Mouse (Mus musculus): ENCODE measurements at regions not wholly inside any gene's neighbourhood (a gene's known extent, or its start where the extent isn't known, plus 50 kb on each side); places are given as distances from the start of the nearest gene placed in this dataset.
A peak's percentile ranks its signal among the peaks of the same experiment; 100 is the strongest.
"Not testable (repeated sequence)": the region's sequence is repeated elsewhere in the genome, so short reads cannot be mapped to it uniquely, and the experiment has no call there.

DNA sequence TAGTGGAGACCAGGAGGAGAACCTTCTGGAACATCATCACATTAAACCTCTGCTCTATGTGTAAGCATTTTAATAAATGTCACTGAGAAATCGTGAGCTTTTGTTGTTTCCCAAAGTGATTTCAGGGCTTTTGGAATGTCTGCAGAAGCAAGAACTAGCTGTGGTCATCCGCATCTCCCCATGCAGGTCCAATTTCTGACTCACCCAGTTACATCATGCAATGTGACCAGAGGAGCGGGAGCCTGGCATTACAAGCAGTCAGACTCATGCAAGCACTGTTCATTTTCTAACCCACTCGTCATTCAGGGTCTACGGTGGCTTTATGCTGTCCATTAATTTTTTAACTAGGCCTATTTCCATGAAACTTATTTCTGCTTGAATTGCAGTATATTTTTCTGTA is 151.2 kb upstream of the Supt20 start:
- no peak for DNase-seq (ENCODE audit: low read depth, low spot score)

- no peak for DNase-seq (ENCODE audit: low read depth, low spot score)
These were observed 147.2 kb upstream of the Supt20 start for GRCm38 (mm10) chr3:54545393-54545792.

GRCm38 (mm10) chr3:54551908-54552307 is 140.7 kb upstream of the Supt20 start:
- DNase-seq (ENCODE audit: low read depth, low spot score): no peak

DNA sequence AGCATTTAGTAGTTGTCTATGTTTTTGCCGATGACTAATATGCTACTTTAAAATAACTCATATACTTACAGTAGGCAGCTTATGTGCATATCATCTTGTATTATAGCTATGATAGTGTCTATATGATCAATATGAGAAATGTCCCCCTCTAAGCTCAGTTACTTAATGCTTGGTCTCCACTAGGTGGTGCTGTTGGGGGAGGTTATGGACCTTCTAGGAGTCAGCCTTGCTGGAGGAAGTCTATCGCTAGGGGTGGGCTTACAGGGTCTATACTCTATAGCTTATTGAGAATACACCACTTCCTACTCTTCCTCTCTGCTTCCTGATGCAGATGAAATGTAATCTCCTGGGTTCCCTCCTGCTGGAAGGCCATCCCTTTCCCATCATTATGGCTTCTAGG is 136.7 kb upstream of the Supt20 start:
- peak; percentile 23 for DNase-seq (ENCODE audit: low read depth, low spot score)

DNA sequence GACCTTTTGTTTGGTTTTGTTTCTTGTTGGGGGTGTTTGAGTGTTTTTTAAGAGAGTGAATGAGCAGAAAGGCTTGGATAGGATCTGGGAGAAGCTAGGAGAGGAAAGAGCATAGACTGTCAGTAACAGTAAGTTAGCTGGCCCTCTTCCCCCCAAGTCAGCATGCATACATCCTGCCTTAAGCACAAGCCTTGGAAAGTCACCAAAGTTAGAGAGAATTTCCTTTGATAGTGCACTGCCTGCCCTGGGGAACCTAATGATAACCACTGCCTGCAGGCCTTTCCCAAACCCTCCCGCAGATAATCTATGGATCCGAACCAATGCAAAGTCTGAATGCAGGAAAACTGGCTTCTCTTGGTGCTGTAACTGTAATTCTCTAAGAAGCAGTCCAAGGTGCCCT is 133.6 kb upstream of the Supt20 start:
- no peak for DNase-seq (ENCODE audit: low read depth, low spot score)

DNA sequence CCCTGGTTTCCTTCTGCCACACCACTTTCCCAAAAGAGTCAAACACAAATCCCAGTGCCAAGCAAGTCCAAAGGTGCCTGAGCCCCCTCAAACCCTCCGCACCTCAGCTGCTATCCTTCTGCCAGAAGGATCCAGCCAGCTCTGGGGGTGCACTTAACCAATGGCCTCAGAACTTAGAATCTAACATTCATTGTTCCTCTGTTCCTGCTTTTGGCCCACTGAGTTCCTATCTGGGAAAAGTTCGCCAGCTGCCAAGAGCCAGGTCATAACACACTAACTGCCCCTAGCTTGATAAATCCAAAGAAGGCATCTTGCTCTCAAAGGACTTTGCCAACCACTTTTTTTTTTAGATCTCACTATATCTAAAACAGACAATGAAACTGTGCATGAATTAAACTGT is 133.1 kb upstream of the Supt20 start:
- no peak for DNase-seq (ENCODE audit: low read depth, low spot score)

GRCm38 (mm10) chr3:54560056-54560922 is 132.3 kb upstream of the Supt20 start:
- DNase-seq (ENCODE audit: low read depth, low spot score): peak; percentile 56

GRCm38 (mm10) chr3:54567329-54567728 is 125.3 kb upstream of the Supt20 start:
- DNase-seq (ENCODE audit: low read depth, low spot score): no peak

DNA sequence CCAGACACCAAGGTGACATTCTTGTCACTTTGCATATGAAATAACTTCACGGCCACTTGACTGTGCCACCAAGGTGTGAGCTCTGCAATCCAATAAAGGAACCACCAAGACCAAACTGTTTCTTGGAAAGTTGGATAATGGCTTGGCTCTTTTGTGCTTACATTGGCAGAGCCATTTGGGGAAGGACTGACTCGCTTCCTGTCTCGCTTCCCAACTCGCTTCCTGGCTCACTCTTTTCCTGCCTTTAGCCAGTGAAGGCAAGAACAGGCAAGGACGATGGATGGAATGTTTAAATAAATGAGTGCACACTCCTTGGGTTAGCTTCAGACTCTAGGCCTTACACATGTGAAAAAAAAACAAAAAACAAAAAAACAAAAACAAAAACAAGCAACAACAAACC is 124.5 kb upstream of the Supt20 start:
- no peak for DNase-seq (ENCODE audit: low read depth, low spot score)

GRCm38 (mm10) chr3:54570501-54570900 is 122.1 kb upstream of the Supt20 start:
- no peak for DNase-seq (ENCODE audit: low read depth, low spot score)

DNA sequence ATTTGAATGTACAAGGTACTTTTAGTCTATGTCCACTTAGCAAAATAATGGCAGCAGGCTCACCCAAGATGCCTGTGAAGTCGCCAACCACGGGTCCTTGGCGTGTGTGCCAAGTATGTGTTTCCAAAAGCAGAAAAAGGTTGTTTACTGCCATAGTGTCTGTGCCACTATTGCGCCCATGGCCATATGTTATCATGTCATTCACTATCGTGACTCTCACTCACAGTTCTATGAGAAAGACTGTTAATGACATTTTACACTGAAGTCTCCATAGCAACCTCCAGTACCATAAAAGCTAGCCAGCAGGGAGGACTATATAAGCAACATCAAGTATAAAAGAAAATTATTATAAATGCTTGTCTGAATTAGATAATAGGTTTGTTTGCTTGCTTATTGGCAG is 114.8 kb upstream of the Supt20 start:
- DNase-seq (ENCODE audit: low read depth, low spot score): no peak

DNA sequence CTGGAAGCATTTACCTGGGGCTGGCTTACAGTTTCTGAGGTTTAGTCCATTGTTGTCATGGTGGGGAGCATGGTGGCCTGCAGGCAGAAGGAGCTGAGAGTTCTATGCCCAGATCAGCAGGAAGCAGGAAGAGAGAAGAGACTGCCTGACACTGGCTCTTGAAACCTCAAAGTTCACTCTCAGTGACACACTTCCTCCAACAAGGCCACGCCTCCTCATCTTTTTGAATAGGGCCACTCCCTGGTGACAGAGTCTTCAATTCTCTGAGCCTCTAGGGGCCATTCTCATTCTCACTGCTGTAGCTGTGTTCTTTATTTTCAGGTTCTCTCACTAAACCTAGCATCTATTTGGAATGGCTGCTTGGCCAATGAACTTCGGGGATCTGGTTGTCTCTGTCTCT is 113.2 kb upstream of the Supt20 start:
- no peak for DNase-seq (ENCODE audit: low read depth, low spot score)

GRCm38 (mm10) chr3:54580339-54580738 is 112.3 kb upstream of the Supt20 start:
- no peak for DNase-seq (ENCODE audit: low read depth, low spot score)

- DNase-seq (ENCODE audit: low read depth, low spot score): not testable (repeated sequence)
These were observed 106.8 kb upstream of the Supt20 start for GRCm38 (mm10) chr3:54585781-54586180.

DNA sequence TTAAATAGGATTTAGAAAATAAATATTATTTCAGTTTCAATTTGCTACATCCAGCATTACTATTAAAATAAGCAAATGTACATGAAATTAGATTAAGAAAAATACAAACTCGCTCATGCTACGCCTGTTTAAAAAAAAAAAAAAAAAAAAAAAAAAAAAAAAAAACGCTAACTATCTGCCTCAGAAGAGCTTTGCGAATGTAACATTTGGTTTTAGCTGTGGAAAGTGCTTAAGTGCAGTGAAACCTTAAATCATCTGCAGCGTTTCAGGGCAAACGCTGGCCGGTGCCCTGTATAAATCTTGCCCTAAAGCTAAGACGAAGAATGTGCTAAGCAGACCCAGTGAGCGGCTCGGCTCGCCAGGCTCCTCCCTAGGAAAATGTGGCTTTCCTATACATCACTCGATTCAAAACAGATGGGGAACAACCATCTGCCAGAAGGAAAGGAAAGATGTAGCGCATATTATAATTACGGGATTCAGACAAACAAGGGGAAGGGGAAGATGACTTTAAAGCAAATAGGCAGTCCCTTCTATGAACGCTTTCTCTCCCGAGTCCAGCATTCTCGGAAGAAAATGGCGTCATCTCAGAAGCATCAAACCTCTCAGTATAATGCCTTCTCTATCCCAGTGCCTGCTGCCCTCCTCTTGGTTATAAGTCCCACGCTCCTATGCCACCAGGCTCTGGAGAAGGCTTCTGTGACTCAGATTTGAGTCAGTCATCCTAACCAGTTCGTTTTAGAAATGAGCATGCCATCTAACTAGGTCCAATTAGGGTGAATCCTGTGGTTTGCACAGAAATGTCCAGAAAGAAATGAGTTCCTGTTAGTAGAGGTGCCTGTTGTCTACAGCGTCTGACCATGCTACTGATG is 105.2 kb upstream of the Supt20 start:
- peak; percentile 76 for DNase-seq (ENCODE audit: low read depth, low spot score)

GRCm38 (mm10) chr3:54588198-54588597 is 104.4 kb upstream of the Supt20 start:
- DNase-seq (ENCODE audit: low read depth, low spot score): no peak

GRCm38 (mm10) chr3:54589976-54590375 is 102.6 kb upstream of the Supt20 start:
- no peak for DNase-seq (ENCODE audit: low read depth, low spot score)

DNA sequence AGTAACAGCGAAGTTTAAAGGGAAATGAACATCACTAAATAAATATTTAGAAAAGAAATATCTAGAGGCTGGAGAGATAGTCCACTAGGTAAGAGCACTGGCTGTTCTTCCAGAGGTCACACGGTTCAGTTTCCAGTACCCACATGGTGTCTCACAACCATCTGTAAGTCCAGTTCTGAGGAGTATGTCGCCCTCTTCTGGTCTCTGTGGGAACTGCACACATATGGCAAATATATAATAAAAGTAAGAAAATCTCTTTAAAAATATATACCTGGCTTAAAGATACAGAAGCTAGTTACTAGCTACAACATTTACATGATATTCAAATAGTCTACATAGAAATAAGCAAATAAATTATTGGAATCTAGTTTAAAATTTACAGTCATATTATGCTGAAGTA is 101.4 kb upstream of the Supt20 start:
- no peak for DNase-seq (ENCODE audit: low read depth, low spot score)

- DNase-seq (ENCODE audit: low read depth, low spot score): no peak
These were observed 100.5 kb upstream of the Supt20 start for GRCm38 (mm10) chr3:54592064-54592463.

DNA sequence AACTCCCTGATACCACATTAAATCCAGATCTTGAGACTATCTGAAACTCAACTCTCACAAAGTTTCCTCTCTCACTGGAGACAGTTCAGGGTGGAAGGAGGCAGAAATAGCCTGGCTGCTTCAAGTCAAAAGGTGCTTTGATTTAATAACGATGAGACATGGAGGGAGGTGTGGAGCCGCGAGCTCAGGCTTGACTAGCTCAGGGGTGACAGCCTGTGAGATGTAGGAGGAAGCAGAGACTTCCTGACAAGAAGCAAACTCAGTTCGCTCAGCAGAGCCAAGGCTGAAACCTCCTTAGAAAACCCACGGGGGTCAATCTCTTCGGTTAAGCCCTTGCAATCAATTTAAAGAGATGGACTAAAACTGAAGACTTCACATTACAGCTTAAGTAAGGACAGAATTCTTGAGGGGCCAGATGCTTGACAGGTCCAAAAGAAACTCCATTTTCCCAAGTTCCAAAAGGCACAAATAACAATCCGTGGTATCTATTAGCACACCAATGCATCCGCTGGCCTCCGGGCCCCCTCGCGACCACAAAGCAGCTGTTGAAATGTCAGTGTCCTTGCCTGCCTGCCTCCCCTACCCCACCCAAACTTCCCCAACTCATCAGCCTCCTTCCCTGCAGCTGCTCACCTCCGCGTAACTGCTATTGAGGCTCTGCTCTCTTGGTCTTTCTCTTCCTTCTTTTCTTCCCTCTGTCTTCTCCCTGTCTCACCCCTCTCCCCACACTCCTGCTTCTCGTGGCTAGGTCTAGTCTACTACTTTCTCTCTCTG is 99.8 kb upstream of the Supt20 start:
- no peak for DNase-seq (ENCODE audit: low read depth, low spot score)

DNA sequence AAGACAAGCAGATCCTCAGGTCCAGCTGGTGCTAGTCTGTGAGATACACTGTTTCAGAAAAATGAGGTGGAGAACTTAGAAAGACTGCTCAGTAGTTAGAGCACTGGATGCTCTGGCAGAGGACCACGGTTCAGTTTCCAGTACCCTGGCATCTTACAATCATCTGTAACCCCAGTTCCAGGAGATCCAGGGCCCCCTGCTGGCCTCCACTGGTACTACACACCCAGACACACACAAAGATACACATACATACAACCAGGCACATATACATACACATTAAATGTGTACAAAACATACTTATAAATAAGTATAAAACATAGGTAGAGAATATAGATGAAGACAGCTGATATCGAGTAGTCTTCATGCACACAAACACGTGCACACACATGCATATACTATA is 97.4 kb upstream of the Supt20 start:
- no peak for DNase-seq (ENCODE audit: low read depth, low spot score)
